Mouse (Mus musculus) thymus, postnatal 4 days (tissue): ENCODE data around the gene Bcas3.

Experiments
- DNase-seq: peaks from one replicate; pipeline ENCODE4 v3.0.0; 2021

Gene Bcas3

GRCm38 (mm10) chr11:85850758-85851157 lies 497.8 kb downstream of the Bcas3 start:
- no peak for DNase-seq

- DNase-seq: no peak
These were observed 505.2 kb downstream of the Bcas3 start for GRCm38 (mm10) chr11:85857997-85858698.

GRCm38 (mm10) chr11:85864363-85864762 lies 511.4 kb downstream of the Bcas3 start:
- DNase-seq: peak; percentile 41
